ENCODE assay signal across 9 mouse cellular contexts in the genomic region with DNA sequence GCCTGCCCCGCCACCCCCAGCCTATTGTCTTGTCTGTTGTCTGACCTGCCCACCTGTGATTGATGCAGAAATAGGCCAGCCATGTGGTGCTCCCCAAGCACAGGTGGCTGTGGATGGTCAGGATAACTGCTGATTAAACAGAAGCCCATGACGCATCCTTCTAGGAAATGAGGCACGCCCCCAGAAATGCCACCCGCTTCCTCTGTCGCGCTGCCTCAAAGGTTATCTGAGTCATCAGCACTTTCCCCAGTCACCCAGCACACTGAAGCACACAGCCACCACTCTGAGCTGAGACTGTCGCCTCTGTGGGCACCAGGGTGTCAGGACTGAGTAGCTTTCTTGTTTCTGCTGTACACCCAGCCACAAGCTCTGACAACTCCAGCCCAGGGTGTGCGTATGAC. TPM values are rescaled to one million over a fixed set of nuclear protein-coding genes. Genes with fewer than 3 reads are reported as not detected.
DNase-seq lines count a peak whose midpoint lies in the region; ATAC-seq and TF ChIP-seq lines count a peak whose summit lies in the region.
"Had no signal": no experiment of that assay in that cellular context is flagged by ENCODE, and none has a peak within 500 bp of the region (broad histone marks: within the 10 kb centered on the region; RNA-seq: fewer than 3 reads in every experiment).

No protein-coding gene starts in this region.

- H3K27me3 ChIP-seq in heart, embryonic 11.5 days (ENCODE audit: control insufficient read depth, insufficient read depth, low read length), result no peaks in the 10 kb centered on the region
- H3K27me3 ChIP-seq in kidney, embryonic 15.5 days, result no peaks in the 10 kb centered on the region
- no peaks in the 10 kb centered on the region for H3K27me3 ChIP-seq in lung, embryonic 15.5 days
- no peaks in the 10 kb centered on the region for H3K27me3 ChIP-seq in stomach, embryonic 15.5 days (replicated peaks)
- H3K27me3 ChIP-seq in midbrain, embryonic 16.5 days (ENCODE audit: control insufficient read depth, insufficient read depth, low read depth, low read length), result no peaks in the 10 kb centered on the region
- H3K27me3 ChIP-seq: limb, embryonic 15.5 days had no signal

- peak overlapping the region; percentile 15; the same call in 1 of the 2 replicates for H3K4me2 ChIP-seq in heart, embryonic 11.5 days
- no peak overlapping the region for H3K4me2 ChIP-seq in kidney, embryonic 15.5 days
- no peak overlapping the region for H3K4me2 ChIP-seq in lung, embryonic 15.5 days
- H3K4me2 ChIP-seq in stomach, embryonic 15.5 days, result 0 out of 2 replicates have a peak overlapping the region, but pooled peaks have one; percentile 9
- H3K4me2 ChIP-seq in midbrain, embryonic 16.5 days (ENCODE audit: low read length), result no peak overlapping the region
- H3K4me2 ChIP-seq: limb, embryonic 15.5 days had no signal

- 36% methylated on average over 8 of the region's 8 CpGs for WGBS in heart, embryonic 11.5 days (ENCODE audit: insufficient replicate concordance)
- WGBS in kidney, embryonic 15.5 days, result 53% methylated on average over 8 of the region's 8 CpGs
- 43% methylated on average over 8 of the region's 8 CpGs for WGBS in lung, embryonic 15.5 days
- 55% methylated on average over 8 of the region's 8 CpGs for WGBS in stomach, embryonic 15.5 days
- WGBS in midbrain, embryonic 16.5 days, result 77% methylated on average over 8 of the region's 8 CpGs

- H3K4me3 ChIP-seq in heart, embryonic 11.5 days (ENCODE audit: low read depth, low read length), result no peak overlapping the region
- no peak overlapping the region for H3K4me3 ChIP-seq in ES-E14 (ENCODE audit: insufficient read depth in 1 of 2, low read depth in 1 of 2, low read length in 2 of 2, poor library complexity in 1 of 2, severe bottlenecking in 1 of 2)
- H3K4me3 ChIP-seq in kidney, embryonic 15.5 days (replicated peaks), result no peak overlapping the region
- H3K4me3 ChIP-seq in lung, embryonic 15.5 days, result no peak overlapping the region
- H3K4me3 ChIP-seq in stomach, embryonic 15.5 days (replicated peaks), result no peak overlapping the region
- no peak overlapping the region for H3K4me3 ChIP-seq in midbrain, embryonic 16.5 days (ENCODE audit: low read depth, low read length)
- H3K4me3 ChIP-seq: limb, embryonic 15.5 days had no signal

- no peak for DNase-seq in heart, postnatal 14 days
- no peak for DNase-seq in ES-E14 (ENCODE audit: low read depth, low spot score)
- DNase-seq in cerebellum, adult 9-10 months, result peak; percentile 84

- peak overlapping the region; percentile 75 for H3K27ac ChIP-seq in heart, embryonic 11.5 days (ENCODE audit: low read depth, low read length)
- no peak overlapping the region for H3K27ac ChIP-seq in ES-E14 (ENCODE audit: insufficient read depth, low read depth, low read length, poor library complexity, severe bottlenecking)
- H3K27ac ChIP-seq in kidney, embryonic 15.5 days, result 0 out of 2 replicates have a peak overlapping the region, but pooled peaks have one; percentile 37
- H3K27ac ChIP-seq in lung, embryonic 15.5 days, result peak overlapping the region; percentile 42; the same call in 1 of the 2 replicates
- H3K27ac ChIP-seq in stomach, embryonic 15.5 days, result peak overlapping the region; percentile 37; the same call in 1 of the 2 replicates
- no peak overlapping the region for H3K27ac ChIP-seq in midbrain, embryonic 16.5 days (ENCODE audit: low read length)
- H3K27ac ChIP-seq: limb, embryonic 15.5 days had no signal

- no peaks in the 10 kb centered on the region for H3K36me3 ChIP-seq in heart, embryonic 11.5 days (ENCODE audit: control insufficient read depth, insufficient read depth, low read length)
- no peaks in the 10 kb centered on the region for H3K36me3 ChIP-seq in ES-E14 (ENCODE audit: control insufficient read depth, insufficient read depth, low read length, poor library complexity, severe bottlenecking)
- H3K36me3 ChIP-seq in kidney, embryonic 15.5 days, result no peaks in the 10 kb centered on the region
- no peaks in the 10 kb centered on the region for H3K36me3 ChIP-seq in lung, embryonic 15.5 days
- H3K36me3 ChIP-seq in stomach, embryonic 15.5 days, result no peaks in the 10 kb centered on the region
- no peaks in the 10 kb centered on the region for H3K36me3 ChIP-seq in midbrain, embryonic 16.5 days (ENCODE audit: control insufficient read depth, insufficient read depth, low read length)
- H3K36me3 ChIP-seq: limb, embryonic 15.5 days had no signal

- intact Hi-C loops in heart, postnatal 14 days (cut with DNase I), result no loop called here

- H3K4me1 ChIP-seq in heart, embryonic 11.5 days (ENCODE audit: control insufficient read depth, insufficient read depth, low read length), result peaks cover 81% of the 10 kb centered on the region
- H3K4me1 ChIP-seq in ES-E14 (ENCODE audit: control insufficient read depth in 2 of 2, insufficient read depth in 2 of 2, low read length in 2 of 2, poor library complexity in 1 of 2), result peaks cover 8 to 24% of the 10 kb centered on the region in 2 experiments; a peak in 2 of 4 replicates
- peaks cover 70% of the 10 kb centered on the region for H3K4me1 ChIP-seq in kidney, embryonic 15.5 days
- peaks cover 87% of the 10 kb centered on the region for H3K4me1 ChIP-seq in lung, embryonic 15.5 days
- H3K4me1 ChIP-seq in stomach, embryonic 15.5 days, result peaks cover 62% of the 10 kb centered on the region
- H3K4me1 ChIP-seq in midbrain, embryonic 16.5 days (ENCODE audit: control insufficient read depth, insufficient read depth, low read length), result no peaks in the 10 kb centered on the region; the same call in 1 of the 2 replicates

- in situ Hi-C loops in ES-E14 (cut with MboI; ENCODE audit: low sequenced_read_pairs in 2 of 2, unreplicated experiment in 2 of 2), result no loop called here

- H3K9me3 ChIP-seq in heart, embryonic 11.5 days (replicated peaks; ENCODE audit: control insufficient read depth, low read length), result no peaks in the 10 kb centered on the region
- no peaks in the 10 kb centered on the region for H3K9me3 ChIP-seq in ES-E14 (ENCODE audit: control insufficient read depth, insufficient read depth, low read depth, low read length)
- no peaks in the 10 kb centered on the region for H3K9me3 ChIP-seq in kidney, embryonic 15.5 days (replicated peaks)
- H3K9me3 ChIP-seq in lung, embryonic 15.5 days, result no peaks in the 10 kb centered on the region
- no peaks in the 10 kb centered on the region for H3K9me3 ChIP-seq in stomach, embryonic 15.5 days
- no peaks in the 10 kb centered on the region for H3K9me3 ChIP-seq in midbrain, embryonic 16.5 days (replicated peaks; ENCODE audit: control insufficient read depth, low read length, poor library complexity, severe bottlenecking)
- H3K9me3 ChIP-seq: limb, embryonic 15.5 days had no signal

- H3K9ac ChIP-seq in heart, embryonic 11.5 days (ENCODE audit: low read depth, low read length), result no peak overlapping the region
- no peak overlapping the region for H3K9ac ChIP-seq in ES-E14 (ENCODE audit: insufficient read depth, low read depth, low read length, poor library complexity, severe bottlenecking)
- H3K9ac ChIP-seq in kidney, embryonic 15.5 days, result no peak overlapping the region
- no peak overlapping the region for H3K9ac ChIP-seq in lung, embryonic 15.5 days
- no peak overlapping the region for H3K9ac ChIP-seq in stomach, embryonic 15.5 days
- no peak overlapping the region for H3K9ac ChIP-seq in midbrain, embryonic 16.5 days (ENCODE audit: low read depth, low read length)
- H3K9ac ChIP-seq: limb, embryonic 15.5 days had no signal

- ATAC-seq in heart, embryonic 11.5 days (replicated peaks; ENCODE audit: insufficient number of reproducible peaks, low FRiP score, low TSS enrichment), result peak; percentile 67
- ATAC-seq in kidney, embryonic 15.5 days (replicated peaks; ENCODE audit: low FRiP score), result 0 out of 2 replicates have a peak, but pooled peaks have one; percentile 36
- peak; percentile 36; the same call in 1 of the 2 replicates for ATAC-seq in lung, embryonic 15.5 days (ENCODE audit: borderline replicate concordance, extremely low read depth, low FRiP score, low TSS enrichment)
- peak; percentile 57; the same call in 1 of the 2 replicates for ATAC-seq in stomach, embryonic 15.5 days (ENCODE audit: insufficient read depth, low FRiP score, low read depth)
- no peak for ATAC-seq in midbrain, embryonic 16.5 days

TF ChIP-seq in ES-E14, 5 proteins besides CTCF, POLR2A, EP300 and RAD21:
- TF ChIP-seq CHD2 (IDR thresholded peaks at IDR 0.05; ENCODE audit: low read depth, low read length) (no peak), MAFK (IDR thresholded peaks at IDR 0.05; ENCODE audit: insufficient read depth, low read depth, low read length) (0 out of 2 replicates have a peak, but pooled peaks have one; percentile 11), ZC3H11A (IDR thresholded peaks at IDR 0.05; ENCODE audit: borderline replicate concordance, low read depth, low read length) (no peak)

RNA-seq across cellular contexts. Expression of gene Nek6, which starts 24.9 kb away (rescaled TPM):
- polyA plus RNA-seq in heart, embryonic 11.5 days (2014; fragmentation: Nextera tagmentation; extraction: Ambion mirVana), result 78.8 and 85.1 TPM in 2 replicates
- total RNA-seq in heart, postnatal 14 days (2021), result 1 to 10 TPM; 7.9 to 9.1 TPM
- 13.4 and 16.9 TPM in 2 replicates for total RNA-seq in ES-E14 (2012; rRNA removed)
- 69.3 and 73.1 TPM in 2 replicates for polyA plus RNA-seq in kidney, embryonic 15.5 days (2015; fragmentation: Nextera tagmentation; extraction: Ambion mirVana)
- 124 and 129 TPM in 2 replicates for polyA plus RNA-seq in lung, embryonic 15.5 days (2015; fragmentation: Nextera tagmentation; extraction: Ambion mirVana)
- polyA plus RNA-seq in stomach, embryonic 15.5 days (2015; fragmentation: Nextera tagmentation; extraction: Ambion mirVana), result 109 and 111 TPM in 2 replicates
- polyA plus RNA-seq in midbrain, embryonic 16.5 days (2015; fragmentation: Nextera tagmentation; extraction: Ambion mirVana), result 52.3 and 56.8 TPM in 2 replicates

Comparison
In these comparisons a context has a peak if more than half of its experiments do, and no peak if none do; other contexts are left out.
1. H3K27ac ChIP-seq: peak in heart, embryonic 11.5 days (single experiment), kidney, embryonic 15.5 days (single experiment), lung, embryonic 15.5 days (single experiment) and stomach, embryonic 15.5 days (single experiment); none in ES-E14 (single experiment) and midbrain, embryonic 16.5 days (single experiment).
2. H3K4me2 ChIP-seq: peak in heart, embryonic 11.5 days (single experiment) and stomach, embryonic 15.5 days (single experiment); none in kidney, embryonic 15.5 days (single experiment), lung, embryonic 15.5 days (single experiment) and midbrain, embryonic 16.5 days (single experiment).